Mouse (Mus musculus): Measurements from ENCODE around the gene Plac9a. TPM values are rescaled to one million over a fixed set of nuclear protein-coding genes. Genes with fewer than 3 reads are reported as not detected.
A peak's percentile ranks its signal among the peaks of the same experiment; 100 is the strongest.

The Plac9a gene
- total RNA-seq, 2 experiments from 2014 or later: 2.6 to 3.6 TPM

GRCm38 (mm10) chr14:25841991-25842687, 60.8 kb downstream of the Plac9a start, which contains the start of gene Anxa11:
Gene Anxa11 (plus strand): TSS chr14:25842156.
- intact Hi-C loops (cut with DNase I): no loop called here
- Histone ChIP-seq H3K4me3 (peak within 1 kb of the TSS; percentile 80), H3K27ac (peak within 1 kb of the TSS; percentile 100)
- no peak for TF ChIP-seq CTCF (IDR thresholded peaks at IDR 0.05)
- DNase-seq: peak; percentile 93

DNA sequence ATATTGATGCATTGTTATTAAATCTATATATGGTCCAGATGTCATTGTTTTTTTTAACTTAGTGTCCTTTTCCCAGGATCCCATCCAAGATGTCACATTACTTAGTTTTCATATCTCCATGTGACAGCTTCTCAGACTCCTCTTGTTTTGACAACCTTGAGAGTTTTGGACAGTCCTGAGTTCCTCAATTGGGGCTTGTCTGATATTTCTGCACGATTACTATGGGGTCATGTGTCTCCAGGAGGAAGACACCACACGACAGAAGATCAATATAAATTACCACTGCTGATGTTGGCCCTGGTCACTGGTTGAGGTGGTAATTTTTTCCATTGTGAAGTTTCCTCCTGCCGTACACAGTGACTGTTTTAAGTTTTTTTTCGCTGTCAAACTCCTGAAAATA, 61.3 kb downstream of the Plac9a start:
- TF ChIP-seq CTCF (IDR thresholded peaks at IDR 0.05): no peak
- Histone ChIP-seq H3K27ac (peak overlapping the region; percentile 100), H3K4me3 (peak overlapping the region; percentile 80)
- intact Hi-C loops (cut with DNase I): no loop called here
- DNase-seq: no peak

DNA sequence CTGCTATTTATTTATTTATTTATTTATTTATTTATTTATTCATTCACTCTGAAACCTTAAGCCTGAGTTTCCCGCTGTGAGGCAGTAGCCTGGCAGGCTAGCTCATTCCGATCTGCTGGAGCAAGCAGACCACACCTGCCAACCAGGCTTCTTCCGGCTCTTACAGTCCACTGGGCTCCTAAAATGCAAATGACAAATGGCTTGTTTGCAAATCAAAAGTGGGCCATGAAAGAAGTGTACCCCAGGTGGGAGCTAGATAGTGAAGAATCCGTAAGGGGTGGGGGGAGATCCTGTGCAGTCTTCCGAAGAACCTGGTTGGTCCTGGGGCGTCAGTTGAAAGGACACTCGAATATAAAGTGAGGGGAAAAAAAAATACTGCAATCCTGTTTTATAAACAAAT, 61.9 kb downstream of the Plac9a start:
- no peak overlapping the region for H3K27ac ChIP-seq
- no peak for TF ChIP-seq CTCF (IDR thresholded peaks at IDR 0.05)
- no peak overlapping the region for H3K4me3 ChIP-seq
- intact Hi-C loops (cut with DNase I): no loop called here
- DNase-seq: no peak

- intact Hi-C loops (cut with DNase I): no loop called here
- no peak for DNase-seq
- TF ChIP-seq CTCF (IDR thresholded peaks at IDR 0.05): no peak
- H3K4me3 ChIP-seq: no peak overlapping the region
- H3K27ac ChIP-seq: no peak overlapping the region
Observed at GRCm38 (mm10) chr14:25839791-25840190, 63.1 kb downstream of the Plac9a start.

DNA sequence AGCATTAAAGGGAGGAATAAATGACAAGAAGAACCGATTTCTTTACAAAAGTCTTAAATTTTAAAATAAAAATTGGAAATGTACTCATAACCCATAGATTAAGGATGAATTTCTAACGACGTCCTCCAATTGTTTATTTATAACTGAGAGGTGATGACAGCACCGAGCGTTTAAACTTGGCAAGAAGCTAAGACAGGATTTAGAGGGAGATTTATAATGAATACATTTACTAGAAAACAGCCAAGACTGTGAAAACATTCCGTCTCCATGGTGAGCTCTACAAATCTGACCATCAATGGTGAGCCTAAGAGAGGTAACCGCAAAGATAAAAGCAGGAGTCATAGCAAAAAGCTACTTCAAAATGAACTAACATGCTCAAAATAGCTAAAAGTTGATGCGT, 64.5 kb downstream of the Plac9a start:
- DNase-seq: no peak
- H3K4me3 ChIP-seq: no peak overlapping the region
- intact Hi-C loops (cut with DNase I): no loop called here
- no peak for TF ChIP-seq CTCF (IDR thresholded peaks at IDR 0.05)
- no peak overlapping the region for H3K27ac ChIP-seq

Other genes with a start within 250 kb of the Plac9a start
- 10 to 100 TPM; 26.0 to 43.4 TPM for gene Ppif, start 208.9 kb downstream of the Plac9a start, total RNA-seq (2021)
- 10 to 100 TPM; 40.6 to 59.3 TPM for gene Zcchc24, start 134.1 kb downstream of the Plac9a start, total RNA-seq (2021)
- 10 to 100 TPM; 97.4 to 99.1 TPM for gene Anxa11, start 60.9 kb downstream of the Plac9a start, total RNA-seq (2021)
- gene Tmem254a, start 24.6 kb upstream of the Plac9a start, total RNA-seq (2021): under 1 TPM; 0.15 to 0.50 TPM
- gene Cphx1, start 35.2 kb upstream of the Plac9a start, total RNA-seq (2021): not detected
- gene Duxbl1, start 75.5 kb upstream of the Plac9a start, total RNA-seq (2021): not detected
- 10 to 100 TPM in 1 of 2 experiments, 1 to 10 TPM in 1; 7.0 to 16.5 TPM for gene Gm9780, start 139.6 kb upstream of the Plac9a start, total RNA-seq (2021)
- 1 to 10 TPM in 1 of 2 experiments, under 1 TPM in 1; 0.36 to 2.7 TPM for gene Tmem254c, start 164.3 kb upstream of the Plac9a start, total RNA-seq (2021)
- gene Cphx2, start 178.4 kb upstream of the Plac9a start, total RNA-seq (2021): not detected
- gene Cphx3, start 179.2 kb upstream of the Plac9a start, total RNA-seq (2021): not detected
- under 1 TPM in 1 of 2 experiments, not detected in 1; 0.14 TPM for gene Duxbl2, start 215.2 kb upstream of the Plac9a start, total RNA-seq (2021)